Mouse (Mus musculus): ENCODE measurements around the gene Nsfl1c. TPM values are rescaled to one million over a fixed set of nuclear protein-coding genes. Genes with fewer than 3 reads are reported as not detected.
"Not testable (repeated sequence)": the region's sequence is repeated elsewhere in the genome, so short reads cannot be mapped to it uniquely, and the experiment has no call there.

Nsfl1c gene
- polyA plus RNA-seq (2012; rRNA removed): 29.4 and 30.7 TPM in 2 replicates

- 0 out of 2 replicates have a peak within 1 kb of the TSS, but pooled peaks have one; percentile 7 for H3K27ac ChIP-seq (ENCODE audit: insufficient read depth, low read length)
- no peaks in the 10 kb centered on the region for H3K4me1 ChIP-seq (ENCODE audit: control insufficient read depth, insufficient read depth, insufficient read length)
- peak; percentile 95 for TF ChIP-seq CTCF (IDR thresholded peaks at IDR 0.05; ENCODE audit: extremely low read depth, insufficient read depth, insufficient read length, insufficient replicate concordance)
- peak; percentile 81 for TF ChIP-seq POLR2A (IDR thresholded peaks at IDR 0.05; ENCODE audit: low read depth, low read length)
- H3K27me3 ChIP-seq (ENCODE audit: control insufficient read depth, insufficient read depth, low read length): no peaks in the 10 kb centered on the region
- H3K36me3 ChIP-seq (ENCODE audit: control insufficient read depth, insufficient read depth, low read length): peaks cover 9% of the 10 kb centered on the region
- DNase-seq (ENCODE audit: low read depth in 1 of 2, low spot score in 2 of 2): peak; percentile 83 to 86
- WGBS: 2% methylated on average over 68 of the region's 73 CpGs
- peak within 1 kb of the TSS; percentile 93 for H3K4me3 ChIP-seq (ENCODE audit: extremely low read depth, insufficient read depth, insufficient read length)
Observed at GRCm38 (mm10) chr2:151494035-151494803, at the start of gene Nsfl1c. TSS of gene Nsfl1c (plus strand) at chr2:151494182.

DNA sequence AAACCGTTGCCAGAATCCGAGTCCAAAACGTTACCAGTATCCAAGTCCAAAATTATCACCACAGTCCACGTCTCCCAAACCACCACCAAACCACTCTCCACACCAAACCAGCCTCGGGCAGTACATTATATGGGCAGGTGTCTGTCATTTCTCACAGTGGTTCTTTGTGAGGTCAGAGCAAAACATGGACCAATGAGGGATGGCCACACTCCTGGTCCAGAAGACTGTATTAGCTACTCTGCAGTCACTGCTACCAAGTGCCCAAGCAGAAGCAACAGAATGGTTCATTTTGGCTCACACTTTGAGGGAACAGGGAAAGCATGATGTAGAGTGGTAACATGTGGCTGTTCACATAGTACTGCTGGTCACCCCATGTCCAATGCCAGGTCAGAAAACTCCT, 17.9 kb upstream of the Nsfl1c start, which contains the start of gene 4921509C19Rik:
4921509C19Rik (minus strand) TSS at position 101 of the 400 bp plus-strand sequence.
- DNase-seq (ENCODE audit: low read depth in 1 of 2, low spot score in 2 of 2); H3K4me1 ChIP-seq (ENCODE audit: control insufficient read depth, insufficient read depth, insufficient read length); H3K27me3 ChIP-seq (ENCODE audit: control insufficient read depth, insufficient read depth, low read length); H3K27ac ChIP-seq (ENCODE audit: insufficient read depth, low read length); H3K36me3 ChIP-seq (ENCODE audit: control insufficient read depth, insufficient read depth, low read length); H3K4me3 ChIP-seq (ENCODE audit: extremely low read depth, insufficient read depth, insufficient read length): not testable (repeated sequence)
- WGBS: 83% methylated on average over 5 of the region's 5 CpGs

DNA sequence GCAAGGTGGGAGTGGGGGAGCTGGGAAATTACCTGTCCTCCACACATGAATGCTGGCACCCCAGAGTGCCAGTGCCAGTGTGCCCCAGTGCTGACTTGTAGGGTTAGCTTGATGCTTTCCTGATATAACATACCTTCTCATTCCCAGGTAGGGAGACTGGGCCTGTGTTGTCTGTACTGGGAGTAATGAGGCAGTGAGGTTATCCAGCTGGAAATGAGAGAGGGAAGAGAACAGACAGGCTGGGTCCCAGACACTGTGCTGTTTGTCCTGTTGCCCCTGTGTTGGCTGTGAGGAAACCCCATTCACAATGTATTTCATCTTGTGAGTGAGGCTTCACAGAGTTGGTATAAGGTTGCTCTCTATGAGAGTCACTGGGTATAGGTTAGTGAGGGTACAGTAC, 7.5 kb upstream of the Nsfl1c start:
- Histone ChIP-seq H3K27me3 (ENCODE audit: control insufficient read depth, insufficient read depth, low read length) (no peaks in the 10 kb centered on the region), H3K36me3 (ENCODE audit: control insufficient read depth, insufficient read depth, low read length) (no peaks in the 10 kb centered on the region), H3K4me1 (ENCODE audit: control insufficient read depth, insufficient read depth, insufficient read length) (no peaks in the 10 kb centered on the region), H3K4me3 (ENCODE audit: extremely low read depth, insufficient read depth, insufficient read length) (no peak overlapping the region), H3K27ac (ENCODE audit: insufficient read depth, low read length) (no peak overlapping the region)
- no peak for DNase-seq (ENCODE audit: low read depth in 1 of 2, low spot score in 2 of 2)
- no peak for TF ChIP-seq CTCF (IDR thresholded peaks at IDR 0.05; ENCODE audit: extremely low read depth, insufficient read depth, insufficient read length, insufficient replicate concordance)
- no peak for TF ChIP-seq POLR2A (IDR thresholded peaks at IDR 0.05; ENCODE audit: low read depth, low read length)

GRCm38 (mm10) chr2:151498358-151498757, 4.4 kb downstream of the Nsfl1c start:
- Histone ChIP-seq H3K4me1 (ENCODE audit: control insufficient read depth, insufficient read depth, insufficient read length) (no peaks in the 10 kb centered on the region), H3K27ac (ENCODE audit: insufficient read depth, low read length) (no peak overlapping the region), H3K27me3 (ENCODE audit: control insufficient read depth, insufficient read depth, low read length) (no peaks in the 10 kb centered on the region), H3K4me3 (ENCODE audit: extremely low read depth, insufficient read depth, insufficient read length) (no peak overlapping the region), H3K36me3 (ENCODE audit: control insufficient read depth, insufficient read depth, low read length) (peaks cover 23% of the 10 kb centered on the region)
- 87% methylated on average over 3 of the region's 3 CpGs for WGBS
- DNase-seq (ENCODE audit: low read depth in 1 of 2, low spot score in 2 of 2): no peak
- no peak for TF ChIP-seq CTCF (IDR thresholded peaks at IDR 0.05; ENCODE audit: extremely low read depth, insufficient read depth, insufficient read length, insufficient replicate concordance)
- TF ChIP-seq POLR2A (IDR thresholded peaks at IDR 0.05; ENCODE audit: low read depth, low read length): no peak

- no peak for DNase-seq (ENCODE audit: low read depth in 1 of 2, low spot score in 2 of 2)
- Histone ChIP-seq H3K4me1 (ENCODE audit: control insufficient read depth, insufficient read depth, insufficient read length) (no peaks in the 10 kb centered on the region), H3K36me3 (ENCODE audit: control insufficient read depth, insufficient read depth, low read length) (peaks cover 30% of the 10 kb centered on the region), H3K4me3 (ENCODE audit: extremely low read depth, insufficient read depth, insufficient read length) (no peak overlapping the region), H3K27ac (ENCODE audit: insufficient read depth, low read length) (no peak overlapping the region), H3K27me3 (ENCODE audit: control insufficient read depth, insufficient read depth, low read length) (no peaks in the 10 kb centered on the region)
- TF ChIP-seq CTCF (IDR thresholded peaks at IDR 0.05; ENCODE audit: extremely low read depth, insufficient read depth, insufficient read length, insufficient replicate concordance) (no peak), POLR2A (IDR thresholded peaks at IDR 0.05; ENCODE audit: low read depth, low read length) (no peak)
- WGBS: 85% methylated on average over 6 of the region's 6 CpGs
Observed at GRCm38 (mm10) chr2:151500442-151501007, 6.5 kb downstream of the Nsfl1c start.

DNA sequence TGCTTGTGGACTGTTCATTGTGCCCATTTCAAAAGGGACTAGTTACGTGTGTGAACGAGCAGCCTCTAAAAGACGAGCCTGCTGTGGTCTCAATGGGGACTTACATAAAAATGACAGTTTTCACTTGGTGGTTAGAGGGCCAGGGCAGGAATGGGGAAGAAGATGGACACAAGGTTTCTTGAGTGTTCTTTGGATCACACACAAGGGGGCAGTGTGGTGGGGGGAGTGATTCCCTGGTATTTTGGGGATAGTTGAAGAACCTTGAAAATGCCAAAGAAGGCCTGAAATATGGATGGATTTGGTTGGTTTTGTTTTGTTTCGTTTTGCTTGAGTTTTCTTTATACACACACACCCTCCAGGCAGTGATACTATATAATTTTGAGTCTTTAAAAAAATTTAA, 10.2 kb downstream of the Nsfl1c start:
- H3K4me1 ChIP-seq (ENCODE audit: control insufficient read depth, insufficient read depth, insufficient read length): no peaks in the 10 kb centered on the region
- no peak for DNase-seq (ENCODE audit: low read depth in 1 of 2, low spot score in 2 of 2)
- H3K27ac ChIP-seq (ENCODE audit: insufficient read depth, low read length): no peak overlapping the region
- H3K27me3 ChIP-seq (ENCODE audit: control insufficient read depth, insufficient read depth, low read length): no peaks in the 10 kb centered on the region
- H3K36me3 ChIP-seq (ENCODE audit: control insufficient read depth, insufficient read depth, low read length): peaks cover 39% of the 10 kb centered on the region
- no peak overlapping the region for H3K4me3 ChIP-seq (ENCODE audit: extremely low read depth, insufficient read depth, insufficient read length)
- TF ChIP-seq POLR2A (IDR thresholded peaks at IDR 0.05; ENCODE audit: low read depth, low read length): no peak
- TF ChIP-seq CTCF (IDR thresholded peaks at IDR 0.05; ENCODE audit: extremely low read depth, insufficient read depth, insufficient read length, insufficient replicate concordance): no peak
- WGBS: 86% methylated on average over 4 of the region's 4 CpGs

GRCm38 (mm10) chr2:151512199-151512598, 18.2 kb downstream of the Nsfl1c start:
- DNase-seq (ENCODE audit: low read depth in 1 of 2, low spot score in 2 of 2): no peak

More at GRCm38 (mm10) chr2:151512199-151512598, 18.2 kb downstream of the Nsfl1c start:
- TF ChIP-seq POLR2A (IDR thresholded peaks at IDR 0.05; ENCODE audit: low read depth, low read length): no peak
- no peak for TF ChIP-seq CTCF (IDR thresholded peaks at IDR 0.05; ENCODE audit: extremely low read depth, insufficient read depth, insufficient read length, insufficient replicate concordance)
- no peak overlapping the region for H3K27ac ChIP-seq (ENCODE audit: insufficient read depth, low read length)
- no peaks in the 10 kb centered on the region for H3K4me1 ChIP-seq (ENCODE audit: control insufficient read depth, insufficient read depth, insufficient read length)
- H3K4me3 ChIP-seq (ENCODE audit: extremely low read depth, insufficient read depth, insufficient read length): no peak overlapping the region
- no peaks in the 10 kb centered on the region for H3K27me3 ChIP-seq (ENCODE audit: control insufficient read depth, insufficient read depth, low read length)
- peaks cover 33% of the 10 kb centered on the region for H3K36me3 ChIP-seq (ENCODE audit: control insufficient read depth, insufficient read depth, low read length)

Measured in spleen, adult 2 months (tissue).